Mouse (Mus musculus): ENCODE measurements around the gene Rln3. TPM values are rescaled to one million over a fixed set of nuclear protein-coding genes. Genes with fewer than 3 reads are reported as not detected.

Rln3 gene
- polyA plus RNA-seq, 1 experiment = not detected

GRCm38 (mm10) chr8:84084341-84085115 lies 39.7 kb upstream of the Rln3 start:
- Histone ChIP-seq H3K27me3 (ENCODE audit: control insufficient read depth, insufficient read depth, insufficient read length) (no peaks in the 10 kb centered on the region), H3K36me3 (ENCODE audit: control insufficient read depth, insufficient read depth) (peaks cover 29% of the 10 kb centered on the region), H3ac (ENCODE audit: control insufficient read depth, insufficient read length, low read depth) (no peak overlapping the region), H3K79me2 (ENCODE audit: control insufficient read depth, insufficient read depth) (no peaks in the 10 kb centered on the region), H3K4me3 (ENCODE audit: insufficient read depth, poor library complexity, severe bottlenecking) (no peak overlapping the region), H3K79me3 (ENCODE audit: low read depth) (no peaks in the 10 kb centered on the region)
- TF ChIP-seq MYOD1 (IDR thresholded peaks at IDR 0.05; ENCODE audit: control insufficient read depth, insufficient read length, low read depth) = no peak
- TF ChIP-seq CTCF (IDR thresholded peaks at IDR 0.05; ENCODE audit: control insufficient read depth, insufficient read depth, insufficient read length) = no peak
- no peak for TF ChIP-seq MAX (IDR thresholded peaks at IDR 0.05)
- no peak for TF ChIP-seq USF1 (IDR thresholded peaks at IDR 0.05; ENCODE audit: low read depth)
- no peak for TF ChIP-seq MYOG (IDR thresholded peaks at IDR 0.05; ENCODE audit: control insufficient read depth, extremely low read depth, insufficient read length)
- TF ChIP-seq FOSL1 (IDR thresholded peaks at IDR 0.05; ENCODE audit: insufficient read depth, low read length, poor library complexity, severe bottlenecking) = no peak
- no peak for TF ChIP-seq CEBPB (IDR thresholded peaks at IDR 0.05; ENCODE audit: low read depth)

GRCm38 (mm10) chr8:84083829-84084241 lies 39.0 kb upstream of the Rln3 start:
- TF ChIP-seq MYOD1 (IDR thresholded peaks at IDR 0.05; ENCODE audit: control insufficient read depth, insufficient read length, low read depth) (no peak), FOSL1 (IDR thresholded peaks at IDR 0.05; ENCODE audit: insufficient read depth, low read length, poor library complexity, severe bottlenecking) (no peak), MYOG (IDR thresholded peaks at IDR 0.05; ENCODE audit: control insufficient read depth, extremely low read depth, insufficient read length) (no peak), CTCF (IDR thresholded peaks at IDR 0.05; ENCODE audit: control insufficient read depth, insufficient read depth, insufficient read length) (no peak)
- Histone ChIP-seq H3K79me3 (ENCODE audit: low read depth) (no peaks in the 10 kb centered on the region), H3K27me3 (ENCODE audit: control insufficient read depth, insufficient read depth, insufficient read length) (no peaks in the 10 kb centered on the region), H3K4me3 (ENCODE audit: insufficient read depth, poor library complexity, severe bottlenecking) (no peak overlapping the region), H3K79me2 (ENCODE audit: control insufficient read depth, insufficient read depth) (no peaks in the 10 kb centered on the region), H3ac (ENCODE audit: control insufficient read depth, insufficient read length, low read depth) (no peak overlapping the region), H3K36me3 (ENCODE audit: control insufficient read depth, insufficient read depth) (peaks cover 28% of the 10 kb centered on the region)

GRCm38 (mm10) chr8:84079206-84079605 lies 34.4 kb upstream of the Rln3 start:
- Histone ChIP-seq H3K36me3 (ENCODE audit: control insufficient read depth, insufficient read depth) (peaks cover 18% of the 10 kb centered on the region), H3K79me2 (ENCODE audit: control insufficient read depth, insufficient read depth) (no peaks in the 10 kb centered on the region), H3ac (ENCODE audit: control insufficient read depth, insufficient read length, low read depth) (no peak overlapping the region), H3K79me3 (ENCODE audit: low read depth) (no peaks in the 10 kb centered on the region), H3K27me3 (ENCODE audit: control insufficient read depth, insufficient read depth, insufficient read length) (no peaks in the 10 kb centered on the region), H3K4me3 (ENCODE audit: insufficient read depth, poor library complexity, severe bottlenecking) (no peak overlapping the region)
- TF ChIP-seq MYOD1 (IDR thresholded peaks at IDR 0.05; ENCODE audit: control insufficient read depth, insufficient read length, low read depth) = no peak
- TF ChIP-seq CEBPB (IDR thresholded peaks at IDR 0.05; ENCODE audit: low read depth) = no peak
- TF ChIP-seq FOSL1 (IDR thresholded peaks at IDR 0.05; ENCODE audit: insufficient read depth, low read length, poor library complexity, severe bottlenecking) = no peak
- TF ChIP-seq CTCF (IDR thresholded peaks at IDR 0.05; ENCODE audit: control insufficient read depth, insufficient read depth, insufficient read length) = no peak
- TF ChIP-seq MAX (IDR thresholded peaks at IDR 0.05) = no peak
- no peak for TF ChIP-seq USF1 (IDR thresholded peaks at IDR 0.05; ENCODE audit: low read depth)
- TF ChIP-seq MYOG (IDR thresholded peaks at IDR 0.05; ENCODE audit: control insufficient read depth, extremely low read depth, insufficient read length) = no peak

- peaks cover 3% of the 10 kb centered on the region for H3K79me3 ChIP-seq (ENCODE audit: low read depth)
- TF ChIP-seq MYOD1 (IDR thresholded peaks at IDR 0.05; ENCODE audit: control insufficient read depth, insufficient read length, low read depth) = no peak
- no peak for TF ChIP-seq MYOG (IDR thresholded peaks at IDR 0.05; ENCODE audit: control insufficient read depth, extremely low read depth, insufficient read length)
- TF ChIP-seq FOSL1 (IDR thresholded peaks at IDR 0.05; ENCODE audit: insufficient read depth, low read length, poor library complexity, severe bottlenecking) = no peak
- no peak for TF ChIP-seq CEBPB (IDR thresholded peaks at IDR 0.05; ENCODE audit: low read depth)
- TF ChIP-seq CTCF (IDR thresholded peaks at IDR 0.05; ENCODE audit: control insufficient read depth, insufficient read depth, insufficient read length) = no peak
- no peak for TF ChIP-seq USF1 (IDR thresholded peaks at IDR 0.05; ENCODE audit: low read depth)
- TF ChIP-seq MAX (IDR thresholded peaks at IDR 0.05) = no peak
- no peak overlapping the region for H3K4me3 ChIP-seq (ENCODE audit: insufficient read depth, poor library complexity, severe bottlenecking)
- H3ac ChIP-seq (ENCODE audit: control insufficient read depth, insufficient read length, low read depth) = no peak overlapping the region
- H3K79me2 ChIP-seq (ENCODE audit: control insufficient read depth, insufficient read depth) = peaks cover 16% of the 10 kb centered on the region
- peaks cover 3% of the 10 kb centered on the region for H3K36me3 ChIP-seq (ENCODE audit: control insufficient read depth, insufficient read depth)
- no peaks in the 10 kb centered on the region for H3K27me3 ChIP-seq (ENCODE audit: control insufficient read depth, insufficient read depth, insufficient read length)
Measured at GRCm38 (mm10) chr8:84076849-84077248, 32.0 kb upstream of the Rln3 start.

- no peak for TF ChIP-seq FOSL1 (IDR thresholded peaks at IDR 0.05; ENCODE audit: insufficient read depth, low read length, poor library complexity, severe bottlenecking)
- no peak for TF ChIP-seq CTCF (IDR thresholded peaks at IDR 0.05; ENCODE audit: control insufficient read depth, insufficient read depth, insufficient read length)
- TF ChIP-seq MAX (IDR thresholded peaks at IDR 0.05) = no peak
- TF ChIP-seq USF1 (IDR thresholded peaks at IDR 0.05; ENCODE audit: low read depth) = no peak
- no peak for TF ChIP-seq MYOD1 (IDR thresholded peaks at IDR 0.05; ENCODE audit: control insufficient read depth, insufficient read length, low read depth)
- no peak for TF ChIP-seq CEBPB (IDR thresholded peaks at IDR 0.05; ENCODE audit: low read depth)
- TF ChIP-seq MYOG (IDR thresholded peaks at IDR 0.05; ENCODE audit: control insufficient read depth, extremely low read depth, insufficient read length) = no peak
- peaks cover 20% of the 10 kb centered on the region for H3K79me2 ChIP-seq (ENCODE audit: control insufficient read depth, insufficient read depth)
- H3K36me3 ChIP-seq (ENCODE audit: control insufficient read depth, insufficient read depth) = peaks cover 3% of the 10 kb centered on the region
- H3K27me3 ChIP-seq (ENCODE audit: control insufficient read depth, insufficient read depth, insufficient read length) = no peaks in the 10 kb centered on the region
- H3K4me3 ChIP-seq (ENCODE audit: insufficient read depth, poor library complexity, severe bottlenecking) = no peak overlapping the region
- H3ac ChIP-seq (ENCODE audit: control insufficient read depth, insufficient read length, low read depth) = no peak overlapping the region
- peaks cover 3% of the 10 kb centered on the region for H3K79me3 ChIP-seq (ENCODE audit: low read depth)
Measured at GRCm38 (mm10) chr8:84076412-84076811, 31.6 kb upstream of the Rln3 start.

Measured in C2C12 (cell line).